Mouse (Mus musculus) embryo, embryonic 9.5 days (tissue): ENCODE data around the gene Fcrl6.

Source experiments
- DNase-seq: peaks from one replicate; pipeline ENCODE4 v3.0.0-alpha.2; 2017; ENCODE audit errors: extremely low spot score

Gene Fcrl6

GRCm38 (mm10) chr1:172602326-172602725, at the start of gene Fcrl6:
Gene Fcrl6, minus strand, starts transcription at chr1:172602551.
- DNase-seq, result no peak

- DNase-seq, result no peak
These were observed 49.1 kb upstream of the Fcrl6 start for GRCm38 (mm10) chr1:172651288-172651987.

GRCm38 (mm10) chr1:172650519-172651287, 48.4 kb upstream of the Fcrl6 start:
- peak; percentile 35 for DNase-seq

- no peak for DNase-seq
These were observed 47.0 kb upstream of the Fcrl6 start for GRCm38 (mm10) chr1:172649396-172649795.

- no peak for DNase-seq
These were observed 44.9 kb upstream of the Fcrl6 start for GRCm38 (mm10) chr1:172647236-172647635.

- no peak for DNase-seq
These were observed 36.4 kb upstream of the Fcrl6 start for GRCm38 (mm10) chr1:172638781-172639180.

GRCm38 (mm10) chr1:172637801-172638200, 35.5 kb upstream of the Fcrl6 start:
- DNase-seq, result no peak

GRCm38 (mm10) chr1:172636266-172636665, 33.9 kb upstream of the Fcrl6 start:
- DNase-seq, result no peak

- DNase-seq, result no peak
These were observed 32.9 kb upstream of the Fcrl6 start for GRCm38 (mm10) chr1:172635258-172635657.

- DNase-seq, result no peak
These were observed 31.8 kb upstream of the Fcrl6 start for GRCm38 (mm10) chr1:172634136-172634535.

GRCm38 (mm10) chr1:172632451-172633326, 30.3 kb upstream of the Fcrl6 start, which contains the start of gene Dusp23:
Gene Dusp23, minus strand, starts transcription at chr1:172632962.
- peak; percentile 98 for DNase-seq

- DNase-seq, result no peak
These were observed 29.4 kb upstream of the Fcrl6 start for GRCm38 (mm10) chr1:172631721-172632120.

- no peak for DNase-seq
These were observed 27.5 kb upstream of the Fcrl6 start for GRCm38 (mm10) chr1:172629831-172630230.

- DNase-seq, result no peak
These were observed 24.0 kb upstream of the Fcrl6 start for GRCm38 (mm10) chr1:172626306-172626705.

- DNase-seq, result no peak
These were observed 21.7 kb upstream of the Fcrl6 start for GRCm38 (mm10) chr1:172624081-172624480.

GRCm38 (mm10) chr1:172623599-172623998, 21.2 kb upstream of the Fcrl6 start:
- DNase-seq, result no peak

GRCm38 (mm10) chr1:172619235-172619634, 16.9 kb upstream of the Fcrl6 start:
- peak; percentile 74 for DNase-seq

GRCm38 (mm10) chr1:172618141-172618540, 15.8 kb upstream of the Fcrl6 start:
- DNase-seq, result peak; percentile 29

- peak; percentile 52 for DNase-seq
These were observed 15.2 kb upstream of the Fcrl6 start for GRCm38 (mm10) chr1:172617365-172618076.

- peak; percentile 57 for DNase-seq
These were observed 14.4 kb upstream of the Fcrl6 start for GRCm38 (mm10) chr1:172616537-172617300.

GRCm38 (mm10) chr1:172615412-172615811, 13.1 kb upstream of the Fcrl6 start:
- DNase-seq, result no peak
